Mouse (Mus musculus): ENCODE data around the gene Lypd5.

GRCm38 (mm10) chr7:24343701-24344272, 5.2 kb upstream of the Lypd5 start:
- TF ChIP-seq POLR2A (IDR thresholded peaks at IDR 0.05; ENCODE audit: extremely low read depth, insufficient read depth, low read length) (no peak), CTCF (IDR thresholded peaks at IDR 0.05; ENCODE audit: low read depth, low read length) (no peak)
